Mouse (Mus musculus): ENCODE measurements around the gene Cxcr4.

The Cxcr4 gene

GRCm38 (mm10) chr1:128592211-128592741 lies at the start of gene Cxcr4:
Gene Cxcr4 (minus strand): TSS chr1:128592293.
- peak; percentile 93 for DNase-seq (ENCODE audit: low read depth, low spot score)

- no peak for DNase-seq (ENCODE audit: low read depth, low spot score)
Observed at GRCm38 (mm10) chr1:128639707-128640107, 47.6 kb upstream of the Cxcr4 start.

GRCm38 (mm10) chr1:128637230-128637740 lies 45.2 kb upstream of the Cxcr4 start:
- DNase-seq (ENCODE audit: low read depth, low spot score), result no peak

- DNase-seq (ENCODE audit: low read depth, low spot score), result no peak
Observed at GRCm38 (mm10) chr1:128636258-128637229, 44.5 kb upstream of the Cxcr4 start.

GRCm38 (mm10) chr1:128633711-128634379 lies 41.8 kb upstream of the Cxcr4 start:
- DNase-seq (ENCODE audit: low read depth, low spot score), result no peak

- no peak for DNase-seq (ENCODE audit: low read depth, low spot score)
Observed at GRCm38 (mm10) chr1:128632522-128632921, 40.4 kb upstream of the Cxcr4 start.

- DNase-seq (ENCODE audit: low read depth, low spot score), result no peak
Observed at GRCm38 (mm10) chr1:128626144-128626678, 34.1 kb upstream of the Cxcr4 start.

- no peak for DNase-seq (ENCODE audit: low read depth, low spot score)
Observed at GRCm38 (mm10) chr1:128623594-128623887, 31.4 kb upstream of the Cxcr4 start.

- DNase-seq (ENCODE audit: low read depth, low spot score), result peak; percentile 18
Observed at GRCm38 (mm10) chr1:128622867-128623593, 30.9 kb upstream of the Cxcr4 start.

- peak; percentile 24 for DNase-seq (ENCODE audit: low read depth, low spot score)
Observed at GRCm38 (mm10) chr1:128617654-128618310, 25.7 kb upstream of the Cxcr4 start.

- DNase-seq (ENCODE audit: low read depth, low spot score), result no peak
Observed at GRCm38 (mm10) chr1:128616586-128616985, 24.5 kb upstream of the Cxcr4 start.

GRCm38 (mm10) chr1:128615459-128615806 lies 23.3 kb upstream of the Cxcr4 start:
- DNase-seq (ENCODE audit: low read depth, low spot score), result peak; percentile 76

GRCm38 (mm10) chr1:128614653-128615458 lies 22.8 kb upstream of the Cxcr4 start:
- peak; percentile 93 for DNase-seq (ENCODE audit: low read depth, low spot score)

- DNase-seq (ENCODE audit: low read depth, low spot score), result peak; percentile 31
Observed at GRCm38 (mm10) chr1:128608119-128608518, 16.0 kb upstream of the Cxcr4 start.

- no peak for DNase-seq (ENCODE audit: low read depth, low spot score)
Observed at GRCm38 (mm10) chr1:128607423-128607822, 15.3 kb upstream of the Cxcr4 start.

GRCm38 (mm10) chr1:128605794-128606193 lies 13.7 kb upstream of the Cxcr4 start:
- peak; percentile 85 for DNase-seq (ENCODE audit: low read depth, low spot score)

GRCm38 (mm10) chr1:128602688-128603385 lies 10.7 kb upstream of the Cxcr4 start:
- DNase-seq (ENCODE audit: low read depth, low spot score), result no peak

GRCm38 (mm10) chr1:128602018-128602687 lies 10.1 kb upstream of the Cxcr4 start:
- DNase-seq (ENCODE audit: low read depth, low spot score), result peak; percentile 56

- peak; percentile 73 for DNase-seq (ENCODE audit: low read depth, low spot score)
Observed at GRCm38 (mm10) chr1:128601307-128601706, 9.2 kb upstream of the Cxcr4 start.
